Mouse (Mus musculus) E14TG2a.4 (cell line): ENCODE measurements at regions not wholly inside any gene's neighbourhood (a gene's known extent, or its start where the extent isn't known, plus 50 kb on each side); places are given as distances from the start of the nearest gene placed in this dataset.

Experiments
- CTCF ChIP-seq: conservative IDR thresholded peaks from 2 replicates; pipeline ENCODE4 v1.5.1; 2014; ENCODE audit warnings: low read length
- NANOG ChIP-seq: IDR thresholded peaks from 2 replicates; pipeline ENCODE4 v1.6.1; 2014; ENCODE audit warnings: borderline replicate concordance, low read length, mixed read lengths
- POU5F1 ChIP-seq: IDR thresholded peaks from 2 replicates; pipeline ENCODE4 v1.6.1; 2014; ENCODE audit warnings: low read length, borderline replicate concordance

GRCm38 (mm10) chr16:31584216-31584823, 78.9 kb upstream of the Dlg1 start:
- TF ChIP-seq CTCF (no peak), POU5F1 (no peak), NANOG (no peak)
